Mouse (Mus musculus): ENCODE data around the gene Rnaseh2b. TPM values are rescaled to one million over a fixed set of nuclear protein-coding genes. Genes with fewer than 3 reads are reported as not detected.

Gene Rnaseh2b
- polyA plus RNA-seq, 1 experiment from 2014 or later = 61.0 TPM

GRCm38 (mm10) chr14:62379391-62379790 lies 87.0 kb downstream of the Rnaseh2b start:
- H3K4me1 ChIP-seq (replicated peaks; ENCODE audit: insufficient read depth, low read length) = no peaks in the 10 kb centered on the region
- no peak for ATAC-seq (replicated peaks; ENCODE audit: low FRiP score, low read depth)

GRCm38 (mm10) chr14:62380606-62381005 lies 88.2 kb downstream of the Rnaseh2b start:
- ATAC-seq (replicated peaks; ENCODE audit: low FRiP score, low read depth) (no peak), DNase-seq (ENCODE audit: low spot score) (no peak)
- no peak overlapping the region for H3K4me2 ChIP-seq (ENCODE audit: low read length)
- no peak overlapping the region for H3K4me3 ChIP-seq (replicated peaks; ENCODE audit: low read depth, low read length)
- no peaks in the 10 kb centered on the region for H3K27me3 ChIP-seq (ENCODE audit: insufficient read depth, low read length)
- no peak for TF ChIP-seq CTCF (IDR thresholded peaks at IDR 0.05; ENCODE audit: low read depth)
- WGBS = 94% methylated on average over 6 of the region's 6 CpGs
- H3K4me1 ChIP-seq (replicated peaks; ENCODE audit: insufficient read depth, low read length) = no peaks in the 10 kb centered on the region
- H3K9ac ChIP-seq (ENCODE audit: low read depth, low read length) = no peak overlapping the region
- H3K27ac ChIP-seq = no peak overlapping the region
- H3K36me3 ChIP-seq (ENCODE audit: insufficient read depth, low read length) = no peaks in the 10 kb centered on the region; the same call in 1 of the 2 replicates
- no peaks in the 10 kb centered on the region for H3K9me3 ChIP-seq (replicated peaks; ENCODE audit: low read length)

More at GRCm38 (mm10) chr14:62379391-62379790, 87.0 kb downstream of the Rnaseh2b start:
- no peak overlapping the region for H3K27ac ChIP-seq
- H3K9ac ChIP-seq (ENCODE audit: low read depth, low read length) = no peak overlapping the region
- no peak for DNase-seq (ENCODE audit: low spot score)
- no peaks in the 10 kb centered on the region; the same call in 1 of the 2 replicates for H3K36me3 ChIP-seq (ENCODE audit: insufficient read depth, low read length)
- WGBS = 86% methylated on average over 2 of the region's 2 CpGs
- H3K9me3 ChIP-seq (replicated peaks; ENCODE audit: low read length) = no peaks in the 10 kb centered on the region
- H3K4me3 ChIP-seq (replicated peaks; ENCODE audit: low read depth, low read length) = no peak overlapping the region
- TF ChIP-seq CTCF (IDR thresholded peaks at IDR 0.05; ENCODE audit: low read depth) = no peak
- no peaks in the 10 kb centered on the region for H3K27me3 ChIP-seq (ENCODE audit: insufficient read depth, low read length)
- no peak overlapping the region for H3K4me2 ChIP-seq (ENCODE audit: low read length)

- ATAC-seq (replicated peaks; ENCODE audit: low FRiP score, low read depth) = no peak
- H3K4me3 ChIP-seq (replicated peaks; ENCODE audit: low read depth, low read length) = no peak overlapping the region
- no peaks in the 10 kb centered on the region for H3K4me1 ChIP-seq (replicated peaks; ENCODE audit: insufficient read depth, low read length)
- no peaks in the 10 kb centered on the region for H3K36me3 ChIP-seq (ENCODE audit: insufficient read depth, low read length)
- H3K27me3 ChIP-seq (ENCODE audit: insufficient read depth, low read length) = no peaks in the 10 kb centered on the region
- no peaks in the 10 kb centered on the region for H3K9me3 ChIP-seq (replicated peaks; ENCODE audit: low read length)
- WGBS = 85% methylated on average over 3 of the region's 3 CpGs
- no peak overlapping the region for H3K4me2 ChIP-seq (ENCODE audit: low read length)
- TF ChIP-seq CTCF (IDR thresholded peaks at IDR 0.05; ENCODE audit: low read depth) = no peak
- no peak overlapping the region for H3K27ac ChIP-seq
- DNase-seq (ENCODE audit: low spot score) = no peak
- no peak overlapping the region for H3K9ac ChIP-seq (ENCODE audit: low read depth, low read length)
Observed at GRCm38 (mm10) chr14:62383109-62383508, 90.7 kb downstream of the Rnaseh2b start.

GRCm38 (mm10) chr14:62383786-62384299 lies 91.5 kb downstream of the Rnaseh2b start:
- 81% methylated on average over 3 of the region's 3 CpGs for WGBS
- DNase-seq (ENCODE audit: low spot score) = no peak
- TF ChIP-seq CTCF (IDR thresholded peaks at IDR 0.05; ENCODE audit: low read depth) = no peak

GRCm38 (mm10) chr14:62389064-62389728 lies 96.8 kb downstream of the Rnaseh2b start:
- Histone ChIP-seq H3K4me3 (replicated peaks; ENCODE audit: low read depth, low read length) (no peak overlapping the region), H3K9ac (ENCODE audit: low read depth, low read length) (no peak overlapping the region), H3K27me3 (ENCODE audit: insufficient read depth, low read length) (no peaks in the 10 kb centered on the region), H3K4me2 (ENCODE audit: low read length) (no peak overlapping the region), H3K9me3 (replicated peaks; ENCODE audit: low read length) (no peaks in the 10 kb centered on the region), H3K4me1 (replicated peaks; ENCODE audit: insufficient read depth, low read length) (no peaks in the 10 kb centered on the region), H3K36me3 (ENCODE audit: insufficient read depth, low read length) (no peaks in the 10 kb centered on the region), H3K27ac (no peak overlapping the region)
- 70% methylated on average over 6 of the region's 6 CpGs for WGBS
- TF ChIP-seq CTCF (IDR thresholded peaks at IDR 0.05; ENCODE audit: low read depth) = no peak
- no peak for DNase-seq (ENCODE audit: low spot score)
- ATAC-seq (replicated peaks; ENCODE audit: low FRiP score, low read depth) = no peak

More at GRCm38 (mm10) chr14:62383786-62384299, 91.5 kb downstream of the Rnaseh2b start:
- Histone ChIP-seq H3K9ac (ENCODE audit: low read depth, low read length) (no peak overlapping the region), H3K27me3 (ENCODE audit: insufficient read depth, low read length) (no peaks in the 10 kb centered on the region), H3K9me3 (replicated peaks; ENCODE audit: low read length) (no peaks in the 10 kb centered on the region), H3K4me2 (ENCODE audit: low read length) (no peak overlapping the region), H3K4me3 (replicated peaks; ENCODE audit: low read depth, low read length) (no peak overlapping the region), H3K36me3 (ENCODE audit: insufficient read depth, low read length) (no peaks in the 10 kb centered on the region), H3K4me1 (replicated peaks; ENCODE audit: insufficient read depth, low read length) (no peaks in the 10 kb centered on the region), H3K27ac (no peak overlapping the region)
- no peak for ATAC-seq (replicated peaks; ENCODE audit: low FRiP score, low read depth)

- no peaks in the 10 kb centered on the region for H3K36me3 ChIP-seq (ENCODE audit: insufficient read depth, low read length)
- no peak overlapping the region for H3K4me2 ChIP-seq (ENCODE audit: low read length)
- DNase-seq (ENCODE audit: low spot score) (no peak), ATAC-seq (replicated peaks; ENCODE audit: low FRiP score, low read depth) (no peak)
- no peak overlapping the region for H3K9ac ChIP-seq (ENCODE audit: low read depth, low read length)
- H3K9me3 ChIP-seq (replicated peaks; ENCODE audit: low read length) = no peaks in the 10 kb centered on the region
- no peaks in the 10 kb centered on the region for H3K27me3 ChIP-seq (ENCODE audit: insufficient read depth, low read length)
- H3K4me1 ChIP-seq (replicated peaks; ENCODE audit: insufficient read depth, low read length) = no peaks in the 10 kb centered on the region
- TF ChIP-seq CTCF (IDR thresholded peaks at IDR 0.05; ENCODE audit: low read depth) = no peak
- no peak overlapping the region for H3K4me3 ChIP-seq (replicated peaks; ENCODE audit: low read depth, low read length)
- 84% methylated on average over 9 of the region's 9 CpGs for WGBS
- no peak overlapping the region for H3K27ac ChIP-seq
Observed at GRCm38 (mm10) chr14:62389729-62390536, 97.5 kb downstream of the Rnaseh2b start.

All from kidney, postnatal 0 days (tissue).